Mouse (Mus musculus) mature B cell (primary cell): ENCODE measurements around the gene 1700030J22Rik.

Source experiments
- in situ Hi-C: fragments of 300-500 bp; cut with MboI; formaldehyde crosslinking; loops from 2 replicates; pipeline ENCODE4 v1.14.3; 2019

The 1700030J22Rik gene

DNA sequence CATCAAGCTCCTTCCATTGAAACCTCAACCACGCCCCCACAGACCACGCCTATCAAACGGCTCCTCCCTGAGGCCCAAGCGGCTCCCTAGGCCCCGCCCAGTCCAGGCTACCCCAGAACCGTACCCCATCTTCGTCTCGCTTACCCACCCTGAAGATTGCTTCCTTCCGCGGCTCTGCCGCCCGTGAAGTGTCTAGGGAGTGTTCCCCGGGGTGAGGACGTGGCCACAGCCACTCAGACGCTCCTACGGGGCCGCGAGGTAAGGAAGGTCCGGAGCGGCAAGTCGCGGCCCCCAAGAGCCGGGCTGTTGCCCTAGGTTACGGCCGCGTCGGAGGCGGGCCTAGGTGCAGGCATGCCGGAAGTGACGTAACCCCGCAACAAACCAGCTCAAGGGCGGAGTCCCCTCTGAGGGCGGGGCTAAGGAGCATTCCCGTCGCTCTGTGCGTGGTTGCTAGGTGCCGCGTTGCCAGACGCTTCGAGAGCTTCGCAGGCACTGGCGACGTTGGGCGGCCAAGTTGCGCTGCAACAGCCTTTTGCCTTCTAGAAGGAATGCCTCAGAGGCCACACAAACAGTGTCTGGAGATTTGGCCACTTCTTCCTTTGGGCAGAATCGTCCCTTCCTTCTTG is at the start of gene 1700030J22Rik:
TSS of gene 1700030J22Rik (minus strand) at position 329 of the 626 bp plus-strand sequence.
- in situ Hi-C loops = no loop called here

DNA sequence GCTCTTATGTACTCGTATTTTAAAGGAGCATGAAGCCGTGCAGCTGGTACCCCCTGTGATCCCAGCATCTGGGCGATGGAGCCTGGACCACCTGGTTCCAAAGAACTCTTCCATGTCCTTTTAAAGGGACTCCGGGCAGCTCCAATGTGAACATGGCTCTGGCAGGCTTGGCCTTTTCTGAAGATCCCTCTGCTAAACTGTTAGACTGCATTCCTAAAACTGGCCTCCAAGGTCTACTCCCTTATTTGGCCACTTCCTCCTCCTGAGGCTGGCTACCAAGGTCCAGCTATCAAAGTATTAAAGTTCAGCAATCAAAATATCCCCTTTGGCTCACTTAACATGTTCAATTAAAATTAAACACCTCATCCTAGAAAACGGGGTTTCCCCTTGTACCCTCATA is 48.8 kb upstream of the 1700030J22Rik start:
- in situ Hi-C loops = no loop called here

DNA sequence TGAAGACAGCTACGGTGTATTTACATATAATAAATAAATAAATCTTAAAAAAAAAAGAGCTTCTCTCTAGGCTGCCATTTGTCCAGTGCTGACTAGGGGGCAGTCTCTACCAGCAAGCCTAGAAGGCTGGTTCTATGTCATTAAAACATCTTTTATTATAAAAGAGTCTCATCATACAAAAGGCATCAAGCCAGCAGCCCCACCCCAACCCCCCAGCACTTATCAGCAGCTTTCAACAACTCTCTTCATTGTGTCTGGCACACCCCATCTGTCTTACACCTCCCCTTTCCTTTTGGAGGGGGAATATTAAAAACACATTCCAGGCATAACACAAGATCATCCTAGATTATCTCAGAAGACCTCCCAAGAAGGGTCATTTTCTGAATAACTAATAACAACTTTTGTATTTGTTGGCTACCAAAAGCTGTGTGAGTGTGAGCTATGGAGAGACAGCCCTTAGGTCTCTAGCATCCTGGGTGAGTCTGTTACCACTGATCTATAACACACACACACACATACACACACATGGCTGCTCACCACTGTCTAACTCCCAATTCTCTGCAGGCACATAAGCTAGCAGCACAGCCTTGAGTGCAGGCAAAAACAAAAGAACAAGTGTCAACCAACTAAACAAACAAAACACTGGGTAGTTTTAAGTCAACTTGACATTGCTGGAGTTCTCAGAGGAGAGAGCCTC is 43.7 kb upstream of the 1700030J22Rik start:
- in situ Hi-C loops = no loop called here

DNA sequence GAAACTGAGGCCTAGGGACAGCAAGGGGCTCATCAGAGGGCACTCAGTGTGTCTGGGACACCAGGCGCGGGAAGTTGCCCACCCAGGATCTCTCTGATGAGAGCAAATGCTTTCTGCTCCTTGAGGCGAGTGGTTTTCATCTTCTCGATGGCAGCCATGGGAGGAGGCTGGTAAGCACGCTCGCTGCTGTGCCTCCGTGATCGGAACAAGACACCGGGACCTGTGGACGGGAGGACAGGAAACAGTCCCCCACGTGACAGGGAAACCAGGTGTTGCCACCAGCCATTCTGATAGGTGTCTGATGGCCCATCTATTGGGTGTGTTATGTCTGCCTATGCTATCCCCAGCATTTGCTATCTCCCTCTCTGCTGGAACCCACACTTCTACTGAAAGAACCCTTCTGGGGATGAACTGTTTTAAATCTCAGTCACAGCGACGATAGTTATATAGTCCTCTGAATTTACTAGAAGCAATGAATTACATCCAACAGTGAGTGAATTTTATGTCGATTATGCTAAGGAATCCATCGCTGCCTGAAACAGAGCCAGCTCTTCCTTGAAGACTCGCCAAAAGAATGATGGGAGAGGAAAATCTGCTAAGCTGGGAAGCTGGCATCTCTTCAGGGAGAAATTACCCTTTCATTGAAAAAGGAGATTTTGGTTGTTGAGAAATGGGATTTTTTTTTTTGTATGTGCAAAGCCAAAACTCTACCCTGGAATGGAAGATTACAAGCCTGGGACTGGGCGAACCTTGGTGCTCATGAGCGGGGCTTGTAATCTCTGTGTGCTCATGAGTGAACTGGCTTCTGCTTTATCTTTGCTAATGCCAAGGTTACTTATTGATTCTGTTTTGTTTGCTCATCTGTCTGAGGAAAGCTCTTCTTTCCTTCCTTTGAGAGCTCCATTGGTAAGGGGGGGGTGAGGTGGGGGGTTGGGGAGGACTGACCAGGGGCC is 40.8 kb upstream of the 1700030J22Rik start:
- in situ Hi-C loops = no loop called here

DNA sequence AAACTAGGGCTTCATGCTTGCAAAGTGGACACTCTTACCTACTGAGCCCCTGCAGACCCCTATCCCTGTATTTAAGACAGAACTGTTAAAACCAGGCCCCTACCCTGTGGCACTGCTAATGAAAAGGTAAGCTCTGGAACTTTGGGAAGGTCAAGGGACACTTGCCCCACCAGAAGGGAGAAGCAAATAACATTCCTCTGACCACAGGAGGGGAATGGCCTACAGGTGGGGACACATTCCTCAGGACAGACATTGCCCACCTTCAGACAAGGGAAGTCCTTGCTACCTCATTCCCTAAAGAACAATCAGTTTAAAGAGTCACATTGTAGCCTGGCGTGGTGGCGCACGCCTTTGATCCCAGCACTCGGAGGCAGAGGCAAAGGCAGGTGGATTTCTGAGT is 39.1 kb upstream of the 1700030J22Rik start:
- in situ Hi-C loops = no loop called here

DNA sequence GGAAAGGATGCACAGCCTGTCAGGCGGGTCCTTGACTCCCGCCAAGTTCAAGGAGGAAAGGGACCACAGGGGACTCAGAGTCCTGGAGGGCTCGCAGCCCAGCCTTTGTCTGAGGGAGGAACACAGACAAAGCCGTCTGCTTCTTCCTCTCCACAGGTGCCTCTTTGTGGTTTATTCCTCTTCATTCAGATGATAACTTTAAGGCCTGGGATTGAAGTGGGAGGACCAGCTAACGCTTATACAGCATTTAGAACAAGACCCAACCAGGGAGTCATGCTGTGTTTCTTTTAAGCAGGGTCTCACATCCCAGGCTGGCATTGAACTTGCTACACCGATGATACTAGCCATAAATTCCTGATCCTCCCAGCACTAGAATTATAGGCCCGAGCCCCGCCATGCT is 38.2 kb upstream of the 1700030J22Rik start:
- in situ Hi-C loops = no loop called here

DNA sequence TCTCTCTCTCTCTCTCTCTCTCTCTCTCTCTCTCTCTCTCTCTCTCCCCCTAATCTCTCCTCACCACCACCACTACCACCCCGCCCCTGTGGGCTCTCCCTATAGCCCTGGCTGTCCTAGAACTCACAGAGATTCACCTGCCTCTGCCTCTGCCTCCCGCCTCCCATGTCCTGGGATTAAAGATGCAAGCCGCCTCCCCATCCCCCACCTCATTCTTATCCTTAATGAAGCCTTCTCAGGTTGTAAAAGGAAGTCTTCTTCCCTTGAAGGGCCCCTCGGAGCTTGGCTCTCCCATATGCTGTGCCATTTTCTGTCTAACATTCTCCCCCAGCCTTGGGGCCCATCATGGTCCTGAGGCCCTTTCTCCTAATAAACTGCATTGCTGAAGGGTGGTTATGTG is 36.9 kb upstream of the 1700030J22Rik start:
- in situ Hi-C loops = no loop called here

DNA sequence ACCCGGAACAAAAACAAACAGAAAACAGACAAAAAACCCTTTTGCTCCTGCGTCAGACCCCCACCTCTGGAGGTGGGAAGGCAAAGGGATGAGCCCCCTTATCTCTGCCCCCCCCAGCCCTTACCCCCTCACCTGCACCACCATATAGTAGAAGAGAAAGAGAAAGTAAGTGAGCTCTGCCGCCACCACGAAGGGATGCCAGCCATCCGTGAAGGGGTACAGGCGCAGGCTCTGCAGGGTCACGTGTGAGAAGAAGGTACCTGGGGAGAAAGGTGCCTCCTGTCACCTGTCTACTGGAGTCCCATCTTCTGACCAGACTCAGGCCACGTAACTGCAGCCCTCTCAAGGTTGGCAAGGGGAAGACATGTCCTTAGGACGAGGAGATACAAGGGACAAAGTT is 32.6 kb upstream of the 1700030J22Rik start:
- in situ Hi-C loops = no loop called here

DNA sequence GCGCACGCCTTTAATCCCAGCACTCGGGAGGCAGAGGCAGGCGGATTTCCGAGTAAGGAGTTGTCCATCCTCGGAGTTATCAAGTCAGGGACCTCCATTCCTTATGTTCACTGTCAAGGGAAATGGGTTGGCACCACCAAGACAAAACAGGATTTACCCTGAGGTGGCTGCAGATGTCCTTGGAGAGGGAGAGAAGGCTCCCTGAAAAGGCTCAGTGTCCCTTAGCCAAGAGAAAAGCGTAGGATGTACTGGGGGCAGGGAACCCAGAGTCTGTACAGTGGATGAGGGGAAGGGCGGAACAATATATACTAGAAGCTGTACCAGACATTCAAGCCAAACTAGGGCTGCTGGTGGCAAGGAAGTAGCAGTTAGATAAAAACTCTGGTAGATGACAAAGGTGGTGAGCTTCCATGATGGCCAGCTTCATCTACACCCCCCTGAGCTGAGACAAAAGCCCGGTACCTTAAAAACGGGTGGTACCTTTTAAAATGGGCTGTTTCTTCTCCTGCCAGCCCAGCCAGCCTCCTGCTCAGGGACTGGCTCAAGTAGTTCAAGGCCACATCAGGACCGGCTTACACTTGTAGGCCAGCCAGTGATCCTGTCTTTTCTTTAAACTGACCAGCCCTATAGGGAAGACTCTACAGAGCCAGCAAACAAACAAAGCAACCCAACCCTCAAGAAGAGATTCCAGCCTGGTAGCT is 15.4 kb upstream of the 1700030J22Rik start:
- in situ Hi-C loops = no loop called here

DNA sequence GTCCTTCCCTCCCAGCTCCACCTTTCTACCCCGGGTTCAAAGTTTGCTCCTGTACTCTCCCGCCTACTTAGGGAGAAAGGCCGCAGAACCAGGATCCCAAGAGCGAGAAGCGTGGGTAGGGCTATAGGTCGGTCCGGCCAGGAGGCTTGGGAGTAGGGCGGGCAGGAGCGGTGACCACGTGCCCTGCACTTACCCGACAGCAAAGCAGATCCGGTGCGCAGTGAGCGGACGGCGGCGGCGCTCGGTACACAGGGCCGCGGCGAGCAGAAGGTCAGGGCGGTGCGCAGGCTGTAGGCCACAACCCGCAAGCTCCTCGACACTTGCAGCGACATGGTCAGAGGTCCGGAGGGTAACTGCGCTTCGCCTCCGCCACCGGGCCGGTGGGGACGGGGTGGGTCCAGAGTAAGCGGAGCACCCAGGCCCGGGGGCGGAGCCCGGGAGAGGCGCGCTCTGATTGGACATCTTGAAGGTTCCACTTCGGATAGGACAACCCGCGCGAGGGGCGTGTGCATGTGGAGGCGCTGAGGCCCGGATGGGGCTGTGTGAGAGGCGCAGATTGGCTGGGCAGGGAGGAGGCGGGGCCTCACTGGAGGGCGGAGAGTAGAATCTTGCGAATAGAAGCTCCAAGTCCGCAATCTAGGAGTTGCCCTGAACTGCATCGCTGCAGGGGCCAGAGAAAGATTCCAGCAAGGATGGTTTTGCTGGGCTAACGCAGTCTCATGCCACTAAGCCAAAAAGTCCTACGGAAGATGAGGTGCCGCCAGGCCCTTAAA is 14.5 kb upstream of the 1700030J22Rik start, which contains the start of gene Gcsh:
TSS of gene Gcsh (minus strand) at position 443 of the 773 bp plus-strand sequence.
- in situ Hi-C loops = no loop called here

DNA sequence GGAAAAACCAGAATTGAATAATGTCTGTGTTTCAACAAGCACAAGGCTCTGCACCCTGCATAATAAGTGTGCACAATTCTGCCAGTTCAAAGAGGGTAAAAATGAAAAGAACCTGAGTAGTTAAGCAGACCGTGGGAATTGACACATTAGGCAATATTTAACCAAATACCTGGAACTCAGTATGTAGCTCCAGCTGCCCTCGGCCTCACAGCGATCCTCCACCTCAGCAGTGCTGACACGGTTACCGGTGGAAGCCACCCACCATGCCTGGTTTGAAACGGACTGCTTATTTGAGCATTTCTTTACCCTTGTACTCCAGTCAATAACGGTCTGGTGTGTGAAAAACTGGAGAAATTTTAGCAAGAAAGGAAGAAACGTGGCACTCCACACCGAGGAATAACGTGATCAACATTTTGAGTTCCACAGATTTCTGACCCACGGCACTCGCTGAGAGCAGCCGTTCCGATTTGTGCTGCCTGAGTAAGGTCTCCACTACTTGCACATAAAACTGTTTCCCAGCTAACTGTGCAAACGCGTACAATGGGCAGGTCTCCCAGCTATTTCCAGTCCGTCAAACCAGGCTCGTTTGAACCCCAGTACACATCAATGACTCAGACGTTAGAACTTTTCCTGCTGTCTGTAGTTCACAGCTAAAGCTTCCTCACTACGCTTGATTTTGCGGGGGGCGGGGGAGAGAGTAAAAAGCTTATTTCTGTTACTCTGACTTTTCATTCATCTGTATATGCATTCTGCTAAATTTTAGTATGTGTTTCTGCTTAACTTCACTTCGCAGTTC is 13.6 kb upstream of the 1700030J22Rik start:
- in situ Hi-C loops = no loop called here

DNA sequence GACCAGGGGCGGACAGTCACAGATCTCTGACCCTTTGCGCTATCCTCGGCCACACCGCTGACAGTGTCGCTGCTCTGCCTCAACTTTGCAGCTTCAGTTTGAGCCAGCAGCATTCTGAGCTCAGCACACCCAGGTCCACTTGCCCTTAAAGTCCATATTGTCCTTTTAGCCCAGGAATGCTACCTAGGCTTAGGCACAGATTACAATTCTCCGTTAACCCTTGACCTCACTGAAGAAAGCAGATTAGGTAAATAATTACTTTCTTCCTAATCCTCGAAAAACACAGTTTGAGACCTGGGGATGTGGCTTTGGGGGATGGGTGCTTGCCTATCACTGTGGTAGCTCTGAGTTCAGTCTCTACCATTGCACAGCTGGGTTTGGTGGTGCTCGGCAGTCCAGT is 12.5 kb upstream of the 1700030J22Rik start:
- in situ Hi-C loops = no loop called here

DNA sequence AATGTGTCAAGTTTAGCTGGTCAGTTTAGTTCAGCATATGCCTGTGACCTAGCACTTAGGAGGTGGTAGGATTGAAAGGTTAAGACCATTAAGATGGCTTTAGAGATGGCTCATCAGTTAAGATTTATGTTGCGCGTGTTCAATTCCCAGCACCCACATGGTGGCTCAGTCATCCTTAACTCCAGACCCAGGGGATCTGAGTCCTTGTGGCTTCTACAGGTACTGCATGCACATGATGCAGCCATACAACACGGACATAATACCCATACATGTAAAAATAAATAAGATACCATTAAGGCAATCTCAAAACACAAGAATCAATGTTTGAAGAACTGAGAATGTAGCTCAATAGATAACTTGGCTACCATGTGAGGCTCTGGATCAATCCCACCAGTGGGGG is 11.1 kb upstream of the 1700030J22Rik start:
- in situ Hi-C loops = no loop called here

DNA sequence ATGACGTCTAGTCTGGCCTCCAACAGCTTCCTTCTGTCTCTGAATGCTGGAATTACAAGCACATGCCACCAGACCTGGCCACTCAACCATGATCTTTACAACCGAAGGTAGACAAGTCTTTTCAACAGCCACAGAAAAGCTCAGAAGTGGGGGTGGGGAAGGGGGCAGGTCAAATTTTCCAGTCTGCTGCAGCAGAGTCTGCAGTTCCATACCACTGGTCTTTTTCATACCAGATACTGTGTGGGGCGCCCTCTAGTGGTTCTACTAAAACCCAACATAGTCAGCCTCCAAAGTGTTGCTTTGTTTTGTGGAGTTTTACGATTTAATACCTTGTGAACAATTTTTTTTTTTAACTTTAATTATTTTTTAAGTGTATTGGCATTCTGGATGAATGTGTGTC is 1.4 kb upstream of the 1700030J22Rik start:
- in situ Hi-C loops = no loop called here

DNA sequence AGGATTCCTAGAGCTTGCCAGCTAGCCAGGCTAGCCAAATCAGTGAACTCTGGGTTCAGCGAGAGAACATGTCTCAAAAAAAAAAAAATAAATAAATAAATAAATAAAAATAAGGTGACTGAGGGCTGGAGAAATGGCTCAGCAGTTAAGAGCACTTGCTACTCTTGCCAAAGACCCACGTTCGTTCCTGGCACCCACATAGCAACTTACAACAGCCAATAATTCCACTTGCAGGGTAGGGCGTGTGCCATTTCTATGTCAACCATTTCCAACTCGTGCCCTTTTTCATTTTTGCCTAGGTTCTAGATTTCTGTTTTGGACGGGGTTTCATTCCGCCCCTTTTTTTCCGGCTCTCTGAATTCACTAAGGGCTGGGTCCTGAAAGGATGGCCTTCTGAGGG is 707 bp downstream of the 1700030J22Rik start:
- in situ Hi-C loops = no loop called here

DNA sequence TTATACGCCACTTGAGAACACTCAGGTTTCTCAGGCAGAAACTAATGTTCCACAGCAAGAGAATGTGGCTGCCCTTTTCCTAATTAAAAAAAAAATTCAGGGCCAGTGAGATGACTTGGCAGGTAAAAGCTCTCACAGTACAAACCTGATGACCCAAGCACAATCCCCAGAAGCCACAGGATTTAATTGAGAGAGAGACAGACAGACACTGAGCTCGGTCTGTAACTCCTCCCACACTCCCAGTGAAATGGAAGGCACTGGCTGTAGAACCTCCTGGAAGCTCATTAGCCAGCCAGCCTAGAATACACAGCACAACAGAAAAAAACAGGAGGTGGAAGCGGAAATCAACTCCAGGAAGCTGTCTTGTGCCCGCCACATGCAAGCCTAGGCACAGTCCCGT is 3.2 kb downstream of the 1700030J22Rik start:
- in situ Hi-C loops = no loop called here

DNA sequence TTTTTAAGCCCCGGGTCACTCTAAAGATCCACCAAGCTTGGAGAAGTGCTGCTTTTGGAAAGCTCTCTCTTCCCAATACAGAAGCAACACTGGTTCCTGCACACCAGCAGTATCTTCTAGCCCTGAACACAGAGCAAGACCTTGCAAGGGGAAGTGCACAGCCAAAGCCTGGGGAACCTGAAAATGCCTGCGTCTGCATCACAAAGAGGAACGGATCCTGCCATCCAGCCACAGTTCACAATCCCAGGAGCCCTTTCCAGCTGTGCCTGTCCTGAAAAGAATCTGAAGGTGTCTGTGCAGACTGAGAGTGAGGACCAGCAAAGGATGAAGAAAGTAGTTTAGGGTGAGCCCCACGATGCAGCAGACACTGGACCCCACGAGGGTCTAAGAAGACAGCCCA is 3.7 kb downstream of the 1700030J22Rik start:
- in situ Hi-C loops = no loop called here

DNA sequence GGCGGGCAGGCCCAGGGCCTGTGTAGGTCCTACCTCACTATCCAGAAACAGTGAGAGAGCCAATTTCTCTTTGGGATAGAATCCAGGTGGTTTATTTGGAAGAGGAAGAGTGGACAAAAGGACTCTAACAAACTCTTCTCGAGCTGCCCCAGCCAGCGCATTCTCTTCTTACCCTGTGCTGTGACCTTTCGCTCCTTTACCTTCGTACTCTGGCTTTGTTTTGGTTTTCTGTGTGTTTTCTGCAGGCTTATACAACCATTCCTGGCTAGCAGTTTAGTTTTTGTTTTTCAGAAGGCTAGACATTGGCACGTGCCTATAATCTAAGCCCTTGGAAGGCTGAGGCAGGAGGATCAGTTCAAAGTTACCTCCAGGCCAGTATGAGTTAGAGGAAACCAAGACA is 9.2 kb downstream of the 1700030J22Rik start:
- in situ Hi-C loops = no loop called here

DNA sequence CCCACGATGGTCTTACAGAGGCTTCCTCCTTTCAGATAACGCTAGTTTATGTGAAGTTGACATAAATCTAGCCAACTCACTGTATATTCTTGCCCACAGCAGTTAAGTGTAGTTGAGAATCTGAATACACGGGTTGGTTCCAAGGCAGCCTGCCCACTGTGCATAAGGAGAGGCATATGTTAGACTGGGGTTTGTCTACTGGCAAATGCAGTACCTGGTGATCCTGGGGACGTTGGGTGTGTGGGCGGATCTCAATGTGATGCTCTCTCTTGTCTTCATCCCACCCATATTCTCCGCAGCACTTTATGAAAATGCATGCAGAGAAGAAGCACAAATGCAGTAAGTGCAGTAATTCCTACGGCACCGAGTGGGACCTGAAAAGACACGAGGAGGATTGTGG is 24.3 kb downstream of the 1700030J22Rik start:
- in situ Hi-C loops = no loop called here

DNA sequence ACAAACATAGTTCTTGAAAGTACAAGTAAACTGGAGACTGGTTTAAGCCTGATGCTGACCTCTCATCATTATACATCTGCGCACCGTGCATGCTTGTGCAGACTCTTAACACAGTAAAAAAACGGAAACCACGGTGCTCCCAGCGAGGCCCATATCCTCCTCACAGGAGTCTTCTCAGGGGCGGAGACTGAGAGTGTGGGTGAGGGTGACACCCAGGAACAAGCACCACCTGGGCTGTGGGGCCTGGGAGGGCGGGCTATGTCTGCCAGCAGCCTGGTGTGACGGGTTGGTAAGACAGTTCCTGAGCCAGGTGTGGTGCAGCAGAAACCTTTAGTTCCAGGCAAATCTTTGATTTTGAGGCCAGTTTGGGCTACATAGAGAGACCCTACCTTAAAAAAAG is 26.3 kb downstream of the 1700030J22Rik start:
- in situ Hi-C loops = no loop called here
